In the genomic region with DNA sequence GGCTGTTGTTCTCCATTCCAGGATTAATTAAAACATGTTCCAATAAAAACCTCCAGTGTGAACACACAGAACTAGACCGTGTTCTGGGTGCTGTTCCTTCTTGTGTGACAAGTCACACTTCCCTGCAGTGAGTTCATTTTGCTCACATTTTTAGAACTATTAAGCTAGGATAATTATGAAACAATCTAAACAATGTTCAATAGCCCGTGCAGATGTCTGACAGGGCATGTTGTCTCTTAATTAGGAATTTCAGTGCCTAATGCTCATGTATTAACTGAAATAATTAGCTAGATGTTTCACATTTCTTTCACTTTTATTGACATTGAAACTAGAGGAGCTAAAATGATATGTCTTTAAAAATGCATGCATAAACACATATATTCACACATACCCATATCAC, we compare ENCODE assay signal across 27 mouse cellular contexts.
DNase-seq lines count a peak whose midpoint lies in the region; ATAC-seq lines count a peak whose summit lies in the region.
"Had no signal": no experiment of that assay in that cellular context is flagged by ENCODE, and none has a peak within 500 bp of the region (broad histone marks: within the 10 kb centered on the region; RNA-seq: fewer than 3 reads in every experiment).

No protein-coding gene starts in this region.

- 59% methylated on average over 2 of the region's 2 CpGs for WGBS in embryonic facial prominence, embryonic 14.5 days
- 81% methylated on average over 2 of the region's 2 CpGs for WGBS in embryonic facial prominence, embryonic 10.5 days
- 51% methylated on average over 2 of the region's 2 CpGs for WGBS in hindbrain, embryonic 16.5 days
- 79% methylated on average over 2 of the region's 2 CpGs for WGBS in hindbrain, embryonic 11.5 days
- WGBS in neural tube, embryonic 12.5 days, result 78% methylated on average over 2 of the region's 2 CpGs
- WGBS in neural tube, embryonic 15.5 days, result 60% methylated on average over 2 of the region's 2 CpGs

- DNase-seq in embryonic facial prominence, embryonic 14.5 days (ENCODE audit: low spot score), result peak; percentile 20
- DNase-seq in embryonic facial prominence, embryonic 10.5 days (ENCODE audit: low spot score), result no peak
- DNase-seq in hindbrain, embryonic 11.5 days (ENCODE audit: low spot score), result no peak
- peak; percentile 11 for DNase-seq in retina, postnatal 7 days (ENCODE audit: low read depth, low spot score)
- DNase-seq in spleen, postnatal 36 days (ENCODE audit: low spot score in 2 of 2), result no peak
- DNase-seq: adrenal gland, postnatal 10 days; adrenal gland, postnatal 36 days; cerebellum, adult 11 months; cerebellum, adult 2 months; cerebellum, adult 9-11 months; cerebellum, postnatal 25 days; forebrain, postnatal 0 days; gastrocnemius, adult 2 months; gastrocnemius, postnatal 14 days; heart, adult 11 months; heart, postnatal 10 days; heart, postnatal 36 days had no signal

- no peak overlapping the region for H3K9ac ChIP-seq in embryonic facial prominence, embryonic 14.5 days (ENCODE audit: low read depth, low read length)
- no peak overlapping the region for H3K9ac ChIP-seq in hindbrain, embryonic 16.5 days (ENCODE audit: low read depth, low read length)
- no peak overlapping the region for H3K9ac ChIP-seq in hindbrain, embryonic 11.5 days (ENCODE audit: low read depth, low read length)
- H3K9ac ChIP-seq in neural tube, embryonic 12.5 days, result no peak overlapping the region
- no peak overlapping the region for H3K9ac ChIP-seq in neural tube, embryonic 15.5 days (replicated peaks)
- H3K9ac ChIP-seq: embryonic facial prominence, embryonic 13.5 days; forebrain, postnatal 0 days; heart, embryonic 12.5 days; heart, embryonic 15.5 days; hindbrain, embryonic 14.5 days had no signal

- H3K36me3 ChIP-seq in embryonic facial prominence, embryonic 14.5 days (ENCODE audit: control insufficient read depth, insufficient read depth, low read length), result no peaks in the 10 kb centered on the region
- H3K36me3 ChIP-seq in embryonic facial prominence, embryonic 10.5 days (replicated peaks), result no peaks in the 10 kb centered on the region
- H3K36me3 ChIP-seq in hindbrain, embryonic 16.5 days (ENCODE audit: control insufficient read depth, insufficient read depth, low read length), result no peaks in the 10 kb centered on the region
- H3K36me3 ChIP-seq in hindbrain, embryonic 11.5 days (ENCODE audit: control insufficient read depth, insufficient read depth, low read length), result no peaks in the 10 kb centered on the region
- H3K36me3 ChIP-seq in neural tube, embryonic 12.5 days, result no peaks in the 10 kb centered on the region
- no peaks in the 10 kb centered on the region for H3K36me3 ChIP-seq in neural tube, embryonic 15.5 days
- H3K36me3 ChIP-seq: embryonic facial prominence, embryonic 13.5 days; forebrain, embryonic 10.5 days; heart, embryonic 12.5 days; heart, embryonic 15.5 days; hindbrain, embryonic 10.5 days had no signal

- no peak for ATAC-seq in embryonic facial prominence, embryonic 14.5 days (ENCODE audit: low read depth)
- 0 out of 2 replicates have a peak, but pooled peaks have one; percentile 14 for ATAC-seq in hindbrain, embryonic 16.5 days
- ATAC-seq in hindbrain, embryonic 11.5 days (ENCODE audit: low FRiP score), result no peak
- peak; percentile 13; the same call in 1 of the 2 replicates for ATAC-seq in neural tube, embryonic 12.5 days (ENCODE audit: low FRiP score, low read depth)
- ATAC-seq in neural tube, embryonic 15.5 days (ENCODE audit: low FRiP score), result no peak
- ATAC-seq: forebrain, postnatal 0 days; Patski had no signal

- H3K27ac ChIP-seq in embryonic facial prominence, embryonic 14.5 days (replicated peaks; ENCODE audit: low read depth, low read length), result no peak overlapping the region
- H3K27ac ChIP-seq in embryonic facial prominence, embryonic 10.5 days (replicated peaks), result no peak overlapping the region
- no peak overlapping the region for H3K27ac ChIP-seq in hindbrain, embryonic 16.5 days (ENCODE audit: low read depth, low read length)
- H3K27ac ChIP-seq in hindbrain, embryonic 11.5 days (ENCODE audit: low read depth, low read length), result no peak overlapping the region
- H3K27ac ChIP-seq in neural tube, embryonic 12.5 days, result no peak overlapping the region
- H3K27ac ChIP-seq in neural tube, embryonic 15.5 days (replicated peaks), result no peak overlapping the region
- H3K27ac ChIP-seq: embryonic facial prominence, embryonic 13.5 days; forebrain, embryonic 10.5 days; gastrocnemius, adult 2 months; heart, embryonic 15.5 days; hindbrain, embryonic 10.5 days; hindbrain, embryonic 14.5 days had no signal

- no peaks in the 10 kb centered on the region for H3K4me1 ChIP-seq in embryonic facial prominence, embryonic 14.5 days (ENCODE audit: control insufficient read depth, insufficient read depth, low read length)
- no peaks in the 10 kb centered on the region for H3K4me1 ChIP-seq in embryonic facial prominence, embryonic 10.5 days
- no peaks in the 10 kb centered on the region for H3K4me1 ChIP-seq in hindbrain, embryonic 16.5 days (ENCODE audit: control insufficient read depth, insufficient read depth, low read depth, low read length)
- H3K4me1 ChIP-seq in hindbrain, embryonic 11.5 days (replicated peaks; ENCODE audit: control insufficient read depth, insufficient read depth, low read length), result no peaks in the 10 kb centered on the region
- no peaks in the 10 kb centered on the region for H3K4me1 ChIP-seq in neural tube, embryonic 12.5 days
- no peaks in the 10 kb centered on the region for H3K4me1 ChIP-seq in neural tube, embryonic 15.5 days
- H3K4me1 ChIP-seq: embryonic facial prominence, embryonic 13.5 days; forebrain, embryonic 10.5 days; heart, embryonic 12.5 days; heart, embryonic 15.5 days; hindbrain, embryonic 10.5 days had no signal

- no peak overlapping the region for H3K4me2 ChIP-seq in embryonic facial prominence, embryonic 14.5 days (ENCODE audit: low read depth, low read length)
- H3K4me2 ChIP-seq in hindbrain, embryonic 16.5 days (ENCODE audit: low read length), result no peak overlapping the region
- no peak overlapping the region for H3K4me2 ChIP-seq in hindbrain, embryonic 11.5 days (replicated peaks; ENCODE audit: low read depth, low read length)
- H3K4me2 ChIP-seq in neural tube, embryonic 12.5 days (replicated peaks), result no peak overlapping the region
- no peak overlapping the region for H3K4me2 ChIP-seq in neural tube, embryonic 15.5 days
- H3K4me2 ChIP-seq: embryonic facial prominence, embryonic 13.5 days; heart, embryonic 12.5 days; heart, embryonic 15.5 days; hindbrain, embryonic 14.5 days had no signal

- no peak overlapping the region for H3K4me3 ChIP-seq in embryonic facial prominence, embryonic 14.5 days (ENCODE audit: low read depth, low read length)
- H3K4me3 ChIP-seq in embryonic facial prominence, embryonic 10.5 days, result no peak overlapping the region
- no peak overlapping the region for H3K4me3 ChIP-seq in hindbrain, embryonic 16.5 days (ENCODE audit: low read length)
- H3K4me3 ChIP-seq in hindbrain, embryonic 11.5 days (ENCODE audit: low read depth, low read length), result no peak overlapping the region
- no peak overlapping the region for H3K4me3 ChIP-seq in neural tube, embryonic 12.5 days
- H3K4me3 ChIP-seq in neural tube, embryonic 15.5 days (replicated peaks), result no peak overlapping the region
- H3K4me3 ChIP-seq: embryonic facial prominence, embryonic 13.5 days; forebrain, embryonic 10.5 days; gastrocnemius, adult 2 months; heart, embryonic 12.5 days; heart, embryonic 15.5 days; hindbrain, embryonic 10.5 days had no signal

- no peaks in the 10 kb centered on the region for H3K27me3 ChIP-seq in embryonic facial prominence, embryonic 14.5 days (replicated peaks; ENCODE audit: control insufficient read depth, insufficient read depth, low read length)
- no peaks in the 10 kb centered on the region for H3K27me3 ChIP-seq in embryonic facial prominence, embryonic 10.5 days (replicated peaks; ENCODE audit: low read depth, poor library complexity, severe bottlenecking)
- H3K27me3 ChIP-seq in hindbrain, embryonic 16.5 days (replicated peaks; ENCODE audit: control insufficient read depth, insufficient read depth, low read length), result no peaks in the 10 kb centered on the region
- H3K27me3 ChIP-seq in hindbrain, embryonic 11.5 days (ENCODE audit: control insufficient read depth, insufficient read depth, low read length), result no peaks in the 10 kb centered on the region
- H3K27me3 ChIP-seq in neural tube, embryonic 12.5 days (replicated peaks), result no peaks in the 10 kb centered on the region
- no peaks in the 10 kb centered on the region for H3K27me3 ChIP-seq in neural tube, embryonic 15.5 days (replicated peaks)
- H3K27me3 ChIP-seq: embryonic facial prominence, embryonic 13.5 days; heart, embryonic 12.5 days; heart, embryonic 15.5 days; Patski had no signal

- H3K9me3 ChIP-seq in embryonic facial prominence, embryonic 14.5 days (ENCODE audit: control insufficient read depth, low read length), result no peaks in the 10 kb centered on the region
- H3K9me3 ChIP-seq in embryonic facial prominence, embryonic 10.5 days, result no peaks in the 10 kb centered on the region
- no peaks in the 10 kb centered on the region for H3K9me3 ChIP-seq in hindbrain, embryonic 16.5 days (ENCODE audit: control insufficient read depth, low read length)
- H3K9me3 ChIP-seq in hindbrain, embryonic 11.5 days (ENCODE audit: control insufficient read depth, low read length), result no peaks in the 10 kb centered on the region
- H3K9me3 ChIP-seq in neural tube, embryonic 12.5 days, result no peaks in the 10 kb centered on the region
- H3K9me3 ChIP-seq in neural tube, embryonic 15.5 days (replicated peaks), result no peaks in the 10 kb centered on the region; the same call in 1 of the 2 replicates
- H3K9me3 ChIP-seq: embryonic facial prominence, embryonic 13.5 days; forebrain, embryonic 10.5 days; heart, embryonic 12.5 days; heart, embryonic 15.5 days; hindbrain, embryonic 10.5 days had no signal

Comparison
In these comparisons a context has a peak if more than half of its experiments do, and no peak if none do; other contexts are left out.
1. ATAC-seq: peak in hindbrain, embryonic 16.5 days (single experiment) and neural tube, embryonic 12.5 days (single experiment); none in embryonic facial prominence, embryonic 14.5 days (single experiment), hindbrain, embryonic 11.5 days (single experiment) and neural tube, embryonic 15.5 days (single experiment).
2. DNase-seq: peak in embryonic facial prominence, embryonic 14.5 days (single experiment) and retina, postnatal 7 days (single experiment); none in embryonic facial prominence, embryonic 10.5 days (single experiment), hindbrain, embryonic 11.5 days (single experiment) and spleen, postnatal 36 days (0 of 2).